14 mouse cellular contexts compared by ENCODE assay signal in the genomic region with DNA sequence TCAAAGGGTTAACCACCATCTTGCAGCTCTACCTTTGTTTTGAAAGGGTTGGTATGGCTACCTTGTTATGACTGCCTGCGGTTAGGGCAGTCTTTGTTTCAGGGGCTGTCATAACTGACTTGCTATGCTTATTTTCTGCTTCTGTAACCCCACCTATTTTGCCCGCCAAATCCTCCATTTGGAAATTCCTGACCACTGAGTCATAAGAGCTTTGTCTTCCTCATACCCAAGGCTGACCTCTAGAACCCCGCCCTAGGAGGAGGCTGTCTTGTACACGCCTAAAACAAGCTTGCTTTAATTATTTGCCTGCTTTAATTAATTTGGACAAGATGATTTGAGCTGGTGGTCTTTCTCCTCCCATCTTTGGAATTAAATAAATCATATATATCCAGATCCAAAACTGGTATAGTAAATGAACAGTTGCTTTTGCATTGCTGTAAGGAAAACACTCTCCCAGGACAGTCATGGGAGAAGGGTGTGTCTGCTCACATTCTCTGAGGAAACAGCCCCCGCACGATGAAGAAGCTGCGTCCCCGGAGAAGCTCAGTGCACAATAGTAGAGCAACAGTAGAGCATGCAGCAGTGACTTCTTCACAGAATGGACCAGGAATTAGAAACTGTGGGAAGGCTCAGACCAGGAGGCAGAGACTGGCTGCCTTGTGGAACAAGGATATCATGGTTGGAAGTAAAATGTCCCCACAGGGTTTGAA.
DNase-seq lines count a peak whose midpoint lies in the region; ATAC-seq and TF ChIP-seq lines count a peak whose summit lies in the region.
"Had no signal": no experiment of that assay in that cellular context is flagged by ENCODE, and none has a peak within 500 bp of the region (broad histone marks: within the 10 kb centered on the region; RNA-seq: fewer than 3 reads in every experiment).

No protein-coding gene starts in this region.

- 45% methylated on average over 8 of the region's 8 CpGs for WGBS in heart, adult 2 months
- 69% methylated on average over 8 of the region's 8 CpGs for WGBS in heart, embryonic 10.5 days
- 61% methylated on average over 8 of the region's 8 CpGs for WGBS in intestine, embryonic 16.5 days
- WGBS in cerebellum, adult 2 months, result 80% methylated on average over 8 of the region's 8 CpGs

- H3K4me3 ChIP-seq in heart, adult 2 months, result no peak overlapping the region
- H3K4me3 ChIP-seq in heart, embryonic 10.5 days, result no peak overlapping the region
- H3K4me3 ChIP-seq in intestine, embryonic 16.5 days (ENCODE audit: low read length), result no peak overlapping the region
- no peak overlapping the region for H3K4me3 ChIP-seq in cerebellum, adult 2 months (replicated peaks; ENCODE audit: insufficient read depth, low read depth, low read length)
- H3K4me3 ChIP-seq: limb, embryonic 15.5 days had no signal

- no peaks in the 10 kb centered on the region for H3K27me3 ChIP-seq in heart, adult 2 months (ENCODE audit: control insufficient read depth, insufficient read depth, low read length)
- no peaks in the 10 kb centered on the region for H3K27me3 ChIP-seq in heart, embryonic 10.5 days (ENCODE audit: insufficient read depth, poor library complexity, severe bottlenecking)
- no peaks in the 10 kb centered on the region for H3K27me3 ChIP-seq in intestine, embryonic 16.5 days (replicated peaks; ENCODE audit: control insufficient read depth, insufficient read depth, low read length)
- no peaks in the 10 kb centered on the region for H3K27me3 ChIP-seq in cerebellum, adult 2 months (ENCODE audit: control insufficient read depth, insufficient read depth, low read length)
- H3K27me3 ChIP-seq: limb, embryonic 15.5 days had no signal

- H3K9ac ChIP-seq in heart, adult 2 months (ENCODE audit: low read depth, low read length), result no peak overlapping the region
- no peak overlapping the region for H3K9ac ChIP-seq in intestine, embryonic 16.5 days (ENCODE audit: low read depth, low read length)
- H3K9ac ChIP-seq: limb, embryonic 15.5 days had no signal

- peaks cover 9% of the 10 kb centered on the region for H3K4me1 ChIP-seq in heart, adult 2 months (ENCODE audit: control insufficient read depth, insufficient read depth, low read length)
- 0 out of 2 replicates have a peak, but pooled peaks cover 8% of the 10 kb centered on the region for H3K4me1 ChIP-seq in heart, embryonic 10.5 days
- H3K4me1 ChIP-seq in intestine, embryonic 16.5 days (ENCODE audit: control insufficient read depth, insufficient read depth, low read length), result peaks cover 12% of the 10 kb centered on the region
- no peaks in the 10 kb centered on the region for H3K4me1 ChIP-seq in cerebellum, adult 2 months (ENCODE audit: control insufficient read depth, insufficient read depth, low read length)

- H3K36me3 ChIP-seq in heart, adult 2 months (ENCODE audit: control insufficient read depth, insufficient read depth, low read length), result peaks cover 8% of the 10 kb centered on the region
- peaks cover 3% of the 10 kb centered on the region; the same call in 1 of the 2 replicates for H3K36me3 ChIP-seq in heart, embryonic 10.5 days
- H3K36me3 ChIP-seq in intestine, embryonic 16.5 days (ENCODE audit: control insufficient read depth, insufficient read depth, low read length), result no peaks in the 10 kb centered on the region
- H3K36me3 ChIP-seq: limb, embryonic 15.5 days had no signal

- H3K9me3 ChIP-seq in heart, embryonic 10.5 days, result no peaks in the 10 kb centered on the region
- H3K9me3 ChIP-seq in intestine, embryonic 16.5 days (ENCODE audit: control insufficient read depth, low read length), result no peaks in the 10 kb centered on the region
- H3K9me3 ChIP-seq: limb, embryonic 15.5 days had no signal

- no peak for TF ChIP-seq EP300 in heart, adult 2 months (IDR thresholded peaks at IDR 0.05; ENCODE audit: insufficient read depth, low read depth, low read length)

- no peak for TF ChIP-seq CTCF in heart, adult 2 months (IDR thresholded peaks at IDR 0.05)
- TF ChIP-seq CTCF in cerebellum, adult 2 months (IDR thresholded peaks at IDR 0.05; ENCODE audit: borderline replicate concordance, insufficient read depth, low read depth, low read length), result no peak

- DNase-seq in heart, adult 2 months, result peak in 1 of 2 experiments; percentile 31
- no peak for DNase-seq in heart, embryonic 10.5 days (ENCODE audit: low spot score)
- DNase-seq in 3134 (ENCODE audit: extremely low read depth, insufficient read length, low spot score), result peak; percentile 56
- DNase-seq in Muller cell, postnatal 12 days (ENCODE audit: inconsistent ontology term), result peak; percentile 81
- no peak for DNase-seq in cerebellum, adult 2 months
- DNase-seq: embryo, embryonic 11 days; spleen, adult 18-20 months; thymus, adult 18-20 months had no signal

- no peak overlapping the region for H3K4me2 ChIP-seq in intestine, embryonic 16.5 days (ENCODE audit: low read depth, low read length)
- H3K4me2 ChIP-seq: limb, embryonic 15.5 days had no signal

- H3K27ac ChIP-seq in heart, adult 2 months, result peak overlapping the region; percentile 36; the same call in 1 of the 2 replicates
- H3K27ac ChIP-seq in heart, embryonic 10.5 days, result no peak overlapping the region
- H3K27ac ChIP-seq in intestine, embryonic 16.5 days (ENCODE audit: low read length), result peak overlapping the region; percentile 25; the same call in 1 of the 2 replicates
- H3K27ac ChIP-seq in cerebellum, adult 2 months (ENCODE audit: insufficient read depth, low read length), result no peak overlapping the region
- H3K27ac ChIP-seq: limb, embryonic 15.5 days had no signal

- ATAC-seq in intestine, embryonic 16.5 days, result peak; percentile 46; the same call in 1 of the 2 replicates
- ATAC-seq in megakaryocyte-erythroid progenitor cell, adult 5-6 weeks (replicated peaks; ENCODE audit: low FRiP score, low TSS enrichment, poor library complexity, severe bottlenecking), result no peak
- no peak for ATAC-seq in monocyte, adult 5-6 weeks (replicated peaks; ENCODE audit: insufficient number of reproducible peaks, low FRiP score, low TSS enrichment, poor library complexity, severe bottlenecking)
- ATAC-seq: CD4-positive, CD25-positive, alpha-beta regulatory T cell, adult 4 months; forebrain, embryonic 14.5 days had no signal

- no peak for TF ChIP-seq POLR2A in heart, adult 2 months (IDR thresholded peaks at IDR 0.05; ENCODE audit: insufficient read depth, low read depth, low read length)
- no peak for TF ChIP-seq POLR2A in cerebellum, adult 2 months (IDR thresholded peaks at IDR 0.05; ENCODE audit: borderline replicate concordance, insufficient read depth, low read length)

- intact Hi-C loops in heart, adult 2 months (cut with DNase I), result no loop called here

- H3K79me2 ChIP-seq in heart, adult 2 months (replicated peaks; ENCODE audit: control insufficient read depth, insufficient read depth, low read length), result 0 out of 2 replicates have a peak, but pooled peaks cover 2% of the 10 kb centered on the region

Comparison
In these comparisons a context has a peak if more than half of its experiments do, and no peak if none do; other contexts are left out.
1. H3K27ac ChIP-seq: peak in heart, adult 2 months (single experiment) and intestine, embryonic 16.5 days (single experiment); none in heart, embryonic 10.5 days (single experiment) and cerebellum, adult 2 months (single experiment).
2. DNase-seq: peak in 3134 (single experiment) and Muller cell, postnatal 12 days (single experiment); none in heart, embryonic 10.5 days (single experiment) and cerebellum, adult 2 months (0 of 2).